In genomic region chr1:191197916-191198315, GRCm38 (mm10) we compare ENCODE assay signal across 21 mouse cellular contexts. TPM values are rescaled to one million over a fixed set of nuclear protein-coding genes. Genes with fewer than 3 reads are reported as not detected.
DNase-seq lines count a peak whose midpoint lies in the region; ATAC-seq and TF ChIP-seq lines count a peak whose summit lies in the region.
"Had no signal": no experiment of that assay in that cellular context is flagged by ENCODE, and none has a peak within 500 bp of the region (broad histone marks: within the 10 kb centered on the region; RNA-seq: fewer than 3 reads in every experiment).

No protein-coding gene starts in this region.

- no peak for TF ChIP-seq CTCF in CH12.LX (conservative IDR thresholded peaks at IDR 0.05 in 1 of 2, IDR thresholded peaks at IDR 0.05 in 1 of 2; ENCODE audit: low read depth in 2 of 2, low read length in 2 of 2)

- H3K4me1 ChIP-seq in liver, embryonic 12.5 days: no peaks in the 10 kb centered on the region
- H3K4me1 ChIP-seq in CH12.LX (ENCODE audit: control insufficient read depth in 1 of 2, insufficient read depth in 2 of 2): peaks cover 16 to 63% of the 10 kb centered on the region in 2 experiments
- H3K4me1 ChIP-seq in forebrain, embryonic 13.5 days: no peaks in the 10 kb centered on the region
- H3K4me1 ChIP-seq: embryonic facial prominence, embryonic 10.5 days had no signal

- no peak for DNase-seq in liver
- peak; percentile 89 for DNase-seq in CH12.LX (ENCODE audit: extremely low read depth)
- peak; percentile 67 to 79 for DNase-seq in monocyte, adult 2 months (ENCODE audit: low read depth in 1 of 2, low spot score in 2 of 2)
- no peak for DNase-seq in heart, postnatal 14 days
- DNase-seq: adrenal gland, postnatal 10 days; cerebellum, postnatal 25 days; heart, postnatal 4 days; right cerebral cortex, adult 18-20 months; thymus, adult 18-20 months had no signal

- peaks cover 7% of the 10 kb centered on the region for H3K27me3 ChIP-seq in liver, embryonic 12.5 days (replicated peaks)
- peaks cover 4% of the 10 kb centered on the region for H3K27me3 ChIP-seq in CH12.LX (replicated peaks)
- 0 out of 2 replicates have a peak, but pooled peaks cover 2% of the 10 kb centered on the region for H3K27me3 ChIP-seq in forebrain, embryonic 13.5 days
- H3K27me3 ChIP-seq: limb, embryonic 15.5 days had no signal

- dilution Hi-C loops in CH12.LX (cut with MboI; ENCODE audit: extremely low pct_ligation_motif_present, extremely low pct_unique_long_range_greater_than_20kb, low sequenced_read_pairs): no loop called here

- no peak overlapping the region for H3K4me3 ChIP-seq in liver, embryonic 12.5 days
- H3K4me3 ChIP-seq in CH12.LX (replicated peaks in 1 of 3; ENCODE audit: low read depth in 2 of 3, low read length in 2 of 3, poor library complexity in 1 of 3): no peak overlapping the region
- H3K4me3 ChIP-seq in forebrain, embryonic 13.5 days: no peak overlapping the region
- H3K4me3 ChIP-seq: embryonic facial prominence, embryonic 10.5 days; erythroblast, embryonic 14.5 days; limb, embryonic 15.5 days had no signal

- no peak overlapping the region for H3K9ac ChIP-seq in liver, embryonic 12.5 days
- H3K9ac ChIP-seq in CH12.LX (ENCODE audit: insufficient read depth, low read depth): no peak overlapping the region
- H3K9ac ChIP-seq in forebrain, embryonic 13.5 days: no peak overlapping the region
- H3K9ac ChIP-seq: limb, embryonic 15.5 days had no signal

- peak; percentile 99 for TF ChIP-seq EP300 in CH12.LX (IDR thresholded peaks at IDR 0.05; ENCODE audit: low read length)

- H3K79me2 ChIP-seq in CH12.LX (replicated peaks; ENCODE audit: control insufficient read depth, extremely low read depth, insufficient read depth, poor library complexity, severe bottlenecking): no peaks in the 10 kb centered on the region

- H3K9me3 ChIP-seq in liver, embryonic 12.5 days (replicated peaks): no peaks in the 10 kb centered on the region
- peaks cover 14% of the 10 kb centered on the region for H3K9me3 ChIP-seq in CH12.LX (replicated peaks; ENCODE audit: low read length)
- no peaks in the 10 kb centered on the region for H3K9me3 ChIP-seq in forebrain, embryonic 13.5 days (replicated peaks)
- H3K9me3 ChIP-seq: embryonic facial prominence, embryonic 10.5 days; limb, embryonic 15.5 days had no signal

- in situ Hi-C loops in CH12.LX (cut with MboI; ENCODE audit: low pct_ligation_motif_present, low pct_unique_long_range_greater_than_20kb, low sequenced_read_pairs): no loop called here

- 0 out of 2 replicates have a peak overlapping the region, but pooled peaks have one; percentile 18 for H3K27ac ChIP-seq in liver, embryonic 12.5 days
- H3K27ac ChIP-seq in CH12.LX (ENCODE audit: insufficient read depth, low read depth): no peak overlapping the region
- no peak overlapping the region for H3K27ac ChIP-seq in forebrain, embryonic 13.5 days
- H3K27ac ChIP-seq: embryonic facial prominence, embryonic 10.5 days; kidney, postnatal 0 days; limb, embryonic 15.5 days had no signal

- no peak for TF ChIP-seq RAD21 in CH12.LX (IDR thresholded peaks at IDR 0.05; ENCODE audit: low read depth, low read length)

- H3K4me2 ChIP-seq in liver, embryonic 12.5 days: no peak overlapping the region
- H3K4me2 ChIP-seq in CH12.LX (ENCODE audit: insufficient read depth, low read depth, poor library complexity, severe bottlenecking): peak overlapping the region; percentile 69
- no peak overlapping the region for H3K4me2 ChIP-seq in forebrain, embryonic 13.5 days
- H3K4me2 ChIP-seq: limb, embryonic 15.5 days had no signal

- H3K36me3 ChIP-seq in liver, embryonic 12.5 days: no peaks in the 10 kb centered on the region
- no peaks in the 10 kb centered on the region for H3K36me3 ChIP-seq in CH12.LX (replicated peaks in 1 of 2; ENCODE audit: control insufficient read depth in 1 of 2, insufficient read depth in 1 of 2, low read length in 1 of 2)
- no peaks in the 10 kb centered on the region for H3K36me3 ChIP-seq in forebrain, embryonic 13.5 days (ENCODE audit: poor library complexity, severe bottlenecking)
- H3K36me3 ChIP-seq: embryonic facial prominence, embryonic 10.5 days; limb, embryonic 15.5 days had no signal

- intact Hi-C loops in heart, postnatal 14 days (cut with DNase I): no loop called here

- no peak for TF ChIP-seq POLR2A in CH12.LX (IDR thresholded peaks at IDR 0.05; ENCODE audit: low read depth, low read length)

- WGBS in liver, embryonic 12.5 days (ENCODE audit: insufficient replicate concordance): 17% methylated on average over 7 of the region's 7 CpGs
- WGBS in forebrain, embryonic 13.5 days: 83% methylated on average over 7 of the region's 7 CpGs

- ATAC-seq in liver, embryonic 12.5 days: no peak
- peak; percentile 73 for ATAC-seq in granulocyte monocyte progenitor cell, adult 5-6 weeks (replicated peaks; ENCODE audit: poor library complexity, severe bottlenecking)
- ATAC-seq in megakaryocyte-erythroid progenitor cell, adult 5-6 weeks (replicated peaks; ENCODE audit: low FRiP score, low TSS enrichment, poor library complexity, severe bottlenecking): no peak
- no peak for ATAC-seq in forebrain, embryonic 13.5 days
- ATAC-seq: forebrain, embryonic 16.5 days had no signal

TF ChIP-seq in CH12.LX, 34 proteins besides CTCF, POLR2A, EP300 and RAD21 (continues in another document):
- TF ChIP-seq TBP (conservative IDR thresholded peaks at IDR 0.05; ENCODE audit: low read depth, low read length) (no peak), RCOR1 (conservative IDR thresholded peaks at IDR 0.05; ENCODE audit: low read depth, low read length) (peak; percentile 96), MAZ (IDR thresholded peaks at IDR 0.05; ENCODE audit: low read depth, low read length) (peak; percentile 92), MAFK (IDR thresholded peaks at IDR 0.05; ENCODE audit: insufficient replicate concordance, low read length) (peak; percentile 83), JUND (conservative IDR thresholded peaks at IDR 0.05; ENCODE audit: low read depth, low read length) (no peak; the same call in 1 of the 2 replicates), KAT2A (IDR thresholded peaks at IDR 0.05; ENCODE audit: insufficient replicate concordance, low read length) (no peak), POLR2AphosphoS2 (IDR thresholded peaks at IDR 0.05; ENCODE audit: low read depth, low read length) (no peak), MXI1 (IDR thresholded peaks at IDR 0.05; ENCODE audit: low read depth, low read length) (no peak), SMC3 (IDR thresholded peaks at IDR 0.05; ENCODE audit: low read depth, low read length) (no peak), ETS1 (conservative IDR thresholded peaks at IDR 0.05; ENCODE audit: low read depth, low read length) (peak; percentile 94), USF1 (IDR thresholded peaks at IDR 0.05; ENCODE audit: low read depth, low read length) (no peak), HCFC1 (IDR thresholded peaks at IDR 0.05; ENCODE audit: low read depth, low read length) (no peak), CHD2 (IDR thresholded peaks at IDR 0.05; ENCODE audit: low read length) (peak; percentile 40; the same call in 1 of the 2 replicates), NRF1 (IDR thresholded peaks at IDR 0.05; ENCODE audit: low read depth, low read length) (0 out of 2 replicates have a peak, but pooled peaks have one; percentile 16), E2F4 (IDR thresholded peaks at IDR 0.05; ENCODE audit: insufficient replicate concordance, low read depth, low read length) (no peak), CHD1 (IDR thresholded peaks at IDR 0.05; ENCODE audit: low read depth, low read length) (no peak; the same call in 1 of the 2 replicates), MAX (IDR thresholded peaks at IDR 0.05; ENCODE audit: low read length) (0 out of 2 replicates have a peak, but pooled peaks have one; percentile 51), ZNF384 (IDR thresholded peaks at IDR 0.05; ENCODE audit: low read depth, low read length) (no peak), JUN (IDR thresholded peaks at IDR 0.05; ENCODE audit: insufficient read depth, low read depth, low read length) (no peak), ELF1 (IDR thresholded peaks at IDR 0.05; ENCODE audit: low read depth, low read length) (no peak), GABPA (IDR thresholded peaks at IDR 0.05; ENCODE audit: insufficient replicate concordance, low read depth, low read length) (no peak), BHLHE40 (IDR thresholded peaks at IDR 0.05; ENCODE audit: low read depth, low read length) (peak; percentile 97), ZC3H11A (IDR thresholded peaks at IDR 0.05; ENCODE audit: low read depth, low read length) (no peak), NELFE (IDR thresholded peaks at IDR 0.05; ENCODE audit: low read depth, low read length) (no peak), UBTF (IDR thresholded peaks at IDR 0.05; ENCODE audit: low read depth, low read length) (no peak), IRF4 (IDR thresholded peaks at IDR 0.05; ENCODE audit: low read depth, low read length) (peak; percentile 99)

RNA-seq across cellular contexts. Expression of gene Atf3, which starts 19.9 kb away (rescaled TPM):
- polyA plus RNA-seq in liver, embryonic 12.5 days (2016; fragmentation: Nextera tagmentation; extraction: Ambion mirVana): 2.3 and 2.4 TPM in 2 replicates
- total RNA-seq in CH12.LX (2012; rRNA removed) (13.7 and 32.9 TPM in 2 replicates), CH12.LX (2014; rRNA removed) (39.7 and 41.5 TPM in 2 replicates)
- 25.1 and 28.9 TPM in 2 replicates for polyA plus RNA-seq in CH12.LX (2012; ENCODE audit: insufficient read length, low read depth)
- total RNA-seq in granulocyte monocyte progenitor cell, adult 5-6 weeks (2014; fragmentation: Nextera tagmentation): not detected in 2 replicates
- 8.7 and 12.8 TPM in 2 replicates for total RNA-seq in granulocyte monocyte progenitor cell, adult 5-6 weeks (2017)
- total RNA-seq in heart, postnatal 14 days (2021): 1 to 10 TPM; 4.5 to 9.5 TPM
- not detected in 2 replicates for total RNA-seq in megakaryocyte-erythroid progenitor cell, adult 5-6 weeks (2014; fragmentation: Nextera tagmentation)
- 16.7 and 18.5 TPM in 2 replicates for total RNA-seq in megakaryocyte-erythroid progenitor cell, adult 5-6 weeks (2017)
- 1.0 and 1.4 TPM in 2 replicates for polyA plus RNA-seq in forebrain, embryonic 13.5 days (2015; fragmentation: Nextera tagmentation; extraction: Ambion mirVana)

RNA-seq across cellular contexts. Expression of gene Fam71a, which starts 33.3 kb away (rescaled TPM):
- polyA plus RNA-seq in liver, embryonic 12.5 days (2016; fragmentation: Nextera tagmentation; extraction: Ambion mirVana): not detected in 2 replicates
- total RNA-seq in CH12.LX (2012; rRNA removed) (not detected in 2 replicates), CH12.LX (2014; rRNA removed) (not detected in 2 replicates)
- polyA plus RNA-seq in CH12.LX (2012; ENCODE audit: insufficient read length, low read depth): not detected in 2 replicates
- total RNA-seq in granulocyte monocyte progenitor cell, adult 5-6 weeks (2014; fragmentation: Nextera tagmentation): not detected in 2 replicates
- total RNA-seq in granulocyte monocyte progenitor cell, adult 5-6 weeks (2017): 0.17 and 1.1 TPM in 2 replicates
- total RNA-seq in heart, postnatal 14 days (2021): not detected
- total RNA-seq in megakaryocyte-erythroid progenitor cell, adult 5-6 weeks (2014; fragmentation: Nextera tagmentation): not detected in 2 replicates
- 0.11 and 0.42 TPM in 2 replicates for total RNA-seq in megakaryocyte-erythroid progenitor cell, adult 5-6 weeks (2017)
- polyA plus RNA-seq in forebrain, embryonic 13.5 days (2015; fragmentation: Nextera tagmentation; extraction: Ambion mirVana): not detected in 2 replicates
- total RNA-seq: adrenal gland, postnatal 10 days; gastrocnemius, adult 8-10 months; heart, postnatal 4 days; layer of hippocampus, postnatal 10 days; left cerebral cortex, postnatal 14 days had no signal
- polyA plus RNA-seq: embryonic facial prominence, embryonic 10.5 days; erythroblast, embryonic 14.5 days; forebrain, embryonic 16.5 days; kidney, postnatal 0 days; limb, embryonic 15.5 days had no signal

Comparison
In these comparisons a context has a peak if more than half of its experiments do, and no peak if none do; other contexts are left out.
1. DNase-seq: peak in CH12.LX (single experiment) and monocyte, adult 2 months (2 of 2); none in liver (single experiment) and heart, postnatal 14 days (0 of 2).